Comparison of ENCODE assay signal across 8 mouse cellular contexts in genomic region chr5:135369787-135370654, GRCm38 (mm10). TPM values are rescaled to one million over a fixed set of nuclear protein-coding genes. Genes with fewer than 3 reads are reported as not detected.
DNase-seq lines count a peak whose midpoint lies in the region; ATAC-seq and TF ChIP-seq lines count a peak whose summit lies in the region.

Nsun5 (plus strand) TSS chr5:135369953.

- H3K27ac ChIP-seq in gastrocnemius, adult 2 months = peak within 1 kb of the TSS; percentile 91
- H3K27ac ChIP-seq in hindbrain, postnatal 0 days = peak within 1 kb of the TSS; percentile 68
- peak within 1 kb of the TSS; percentile 91 for H3K27ac ChIP-seq in left cerebral cortex, adult 2 months

- intact Hi-C loops in gastrocnemius, adult 2 months (cut with DNase I) = loop anchor here (10.0 kb wide), 1 partner anchor 135 kb away; no protein-coding TSS in a partner anchor
- intact Hi-C loops in left cerebral cortex, adult 2 months (cut with DNase I) = no loop called here

- no peak for TF ChIP-seq CTCF in gastrocnemius, adult 2 months (IDR thresholded peaks at IDR 0.05)
- no peak for TF ChIP-seq CTCF in hindbrain, postnatal 0 days (IDR thresholded peaks at IDR 0.05; ENCODE audit: low read depth)
- no peak for TF ChIP-seq CTCF in left cerebral cortex, adult 2 months (IDR thresholded peaks at IDR 0.05)

- H3K27me3 ChIP-seq in hindbrain, postnatal 0 days (ENCODE audit: insufficient read depth, low read length) = no peaks in the 10 kb centered on the region

- peak; percentile 74 for DNase-seq in WW6 (ENCODE audit: low read depth, low spot score)
- DNase-seq in cerebellum, postnatal 4 days (ENCODE audit: low spot score in 2 of 2) = peak; percentile 84 to 97
- peak; percentile 96 for DNase-seq in gastrocnemius, adult 2 months
- DNase-seq in hindbrain, postnatal 0 days (ENCODE audit: low spot score) = peak; percentile 99
- peak; percentile 94 to 97 for DNase-seq in left cerebral cortex, adult 2 months (ENCODE audit: extremely low spot score in 1 of 2, low spot score in 2 of 2)
- DNase-seq in right cerebral cortex, adult 2 months (ENCODE audit: low spot score in 2 of 2) = peak; percentile 95 to 99
- peak; percentile 98 for DNase-seq in urinary bladder, postnatal 14 days (ENCODE audit: low spot score)

- H3K4me1 ChIP-seq in hindbrain, postnatal 0 days (ENCODE audit: insufficient read depth, low read length) = peaks cover 6% of the 10 kb centered on the region; the same call in 1 of the 2 replicates

- no peaks in the 10 kb centered on the region for H3K9me3 ChIP-seq in hindbrain, postnatal 0 days (ENCODE audit: low read length)

- H3K9ac ChIP-seq in hindbrain, postnatal 0 days (replicated peaks; ENCODE audit: low read length) = peak within 1 kb of the TSS; percentile 84

- peak; percentile 82 for ATAC-seq in hindbrain, postnatal 0 days
- ATAC-seq in megakaryocyte, adult 5-6 weeks (ENCODE audit: poor library complexity, severe bottlenecking) = peak; percentile 93

- H3K4me3 ChIP-seq in gastrocnemius, adult 2 months = peak within 1 kb of the TSS; percentile 98
- peak within 1 kb of the TSS; percentile 88 for H3K4me3 ChIP-seq in hindbrain, postnatal 0 days (ENCODE audit: low read length)
- H3K4me3 ChIP-seq in left cerebral cortex, adult 2 months = peak within 1 kb of the TSS; percentile 81

- H3K36me3 ChIP-seq in hindbrain, postnatal 0 days (ENCODE audit: insufficient read depth, low read length) = peaks cover 26% of the 10 kb centered on the region

- under 1% methylated on average over 63 of the region's 64 CpGs for WGBS in hindbrain, postnatal 0 days

- peak within 1 kb of the TSS; percentile 93 for H3K4me2 ChIP-seq in hindbrain, postnatal 0 days (ENCODE audit: low read depth, low read length)

RNA-seq across cellular contexts. Expression of gene Nsun5, which starts in this region (rescaled TPM):
- total RNA-seq in gastrocnemius, adult 2 months (2021) = 1 to 10 TPM; 7.8 to 9.2 TPM
- total RNA-seq in hindbrain, postnatal 0 days (2014; rRNA removed) = 17.8 and 22.7 TPM in 2 replicates
- 18.1 and 19.1 TPM in 2 replicates for polyA plus RNA-seq in hindbrain, postnatal 0 days (2015; fragmentation: Nextera tagmentation; extraction: Ambion mirVana)
- total RNA-seq in left cerebral cortex, adult 2 months (2021) = 10 to 100 TPM; 22.2 to 22.6 TPM
- 7.0 and 7.4 TPM in 2 replicates for total RNA-seq in megakaryocyte, adult 5-6 weeks (2015)
- total RNA-seq in megakaryocyte, adult 5-6 weeks (2017) = 10.2 and 11.9 TPM in 2 replicates

Comparison
In these comparisons a context has a peak if more than half of its experiments do, and no peak if none do; other contexts are left out.
1. Peak in every context shown above with its lines: DNase-seq, ATAC-seq, H3K4me3 ChIP-seq and H3K27ac ChIP-seq.